Mouse (Mus musculus): Measurements from ENCODE around the gene Srsf1. TPM values are rescaled to one million over a fixed set of nuclear protein-coding genes. Genes with fewer than 3 reads are reported as not detected.

Srsf1 gene
- total RNA-seq (2021): 100 to 1,000 TPM; 212 to 243 TPM
- long read RNA-seq, experiment 1, full-length matches to known transcripts: 32 of 65 reads
- long read RNA-seq, experiment 1, partial matches to known transcripts: 17 of 65 reads
- long read RNA-seq, experiment 1, other reads (novel, unspliced or antisense): 16 of 65 reads
- long read RNA-seq, experiment 2, full-length matches to known transcripts: 10 of 27 reads
- long read RNA-seq, experiment 2, partial matches to known transcripts: 3 of 27 reads
- long read RNA-seq, experiment 2, other reads (novel, unspliced or antisense): 14 of 27 reads

DNA sequence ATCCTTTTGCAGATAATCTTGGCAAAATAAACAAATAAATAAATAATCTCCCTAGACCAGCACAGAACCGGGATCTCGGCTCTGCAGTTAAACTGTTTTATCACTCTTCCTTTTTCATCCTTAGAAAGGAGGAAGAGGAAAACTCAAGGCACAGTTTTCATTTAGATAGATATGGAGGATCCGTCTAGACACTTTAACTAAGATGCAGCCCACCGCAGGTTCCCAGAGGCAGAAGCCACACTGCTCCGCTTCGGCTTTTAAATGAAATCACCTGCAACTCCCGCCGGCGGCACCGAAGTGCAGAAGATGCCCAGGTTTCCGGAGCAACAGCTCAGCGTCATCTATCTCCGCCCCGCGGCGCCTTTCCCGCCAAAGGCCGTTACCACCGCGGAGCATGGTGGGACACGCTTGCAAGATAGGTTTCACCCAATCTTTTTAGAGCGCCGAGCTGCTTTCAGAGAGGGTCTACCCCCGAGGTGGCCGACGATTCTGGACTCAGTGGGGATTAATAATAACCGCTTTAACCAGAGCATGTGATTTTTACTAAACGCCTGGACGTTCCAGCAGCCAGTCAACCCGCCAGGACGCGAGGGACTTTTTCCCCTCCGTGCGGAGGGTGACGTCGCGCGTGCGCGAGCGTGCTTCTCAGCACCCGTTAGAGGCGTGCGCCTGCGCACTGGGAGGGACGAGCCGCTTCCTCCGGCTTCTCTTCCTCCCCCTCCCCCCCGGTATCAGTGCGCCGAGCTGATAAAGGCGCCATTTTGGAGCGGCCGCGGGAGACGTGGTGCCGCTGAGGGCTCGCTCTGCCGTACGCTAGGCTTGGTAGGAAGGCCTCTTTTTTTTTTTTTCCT is at the start of gene Srsf1:
Srsf1 (plus strand) TSS at position 430 of the 851 bp plus-strand sequence.
- DNase-seq: peak; percentile 98 to 99

DNA sequence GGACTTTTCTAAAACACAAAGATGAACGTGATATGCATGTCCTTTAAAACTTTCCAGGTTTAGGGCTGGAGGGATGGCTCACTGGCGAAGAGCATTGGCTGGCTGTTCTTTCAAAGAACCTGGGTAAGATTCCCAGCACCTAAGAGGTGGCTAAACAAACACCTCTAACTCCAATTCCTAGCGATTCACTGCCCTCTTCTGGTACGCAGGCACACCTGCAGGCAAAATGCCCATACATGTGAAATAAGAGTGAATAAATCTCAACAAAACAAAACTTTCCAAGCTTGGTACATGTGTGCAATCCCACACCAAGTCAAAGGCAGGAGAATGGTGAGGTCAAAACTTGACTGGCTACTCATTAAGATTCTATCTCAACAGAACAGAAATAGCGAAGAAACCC is 47.4 kb upstream of the Srsf1 start:
- DNase-seq: no peak

DNA sequence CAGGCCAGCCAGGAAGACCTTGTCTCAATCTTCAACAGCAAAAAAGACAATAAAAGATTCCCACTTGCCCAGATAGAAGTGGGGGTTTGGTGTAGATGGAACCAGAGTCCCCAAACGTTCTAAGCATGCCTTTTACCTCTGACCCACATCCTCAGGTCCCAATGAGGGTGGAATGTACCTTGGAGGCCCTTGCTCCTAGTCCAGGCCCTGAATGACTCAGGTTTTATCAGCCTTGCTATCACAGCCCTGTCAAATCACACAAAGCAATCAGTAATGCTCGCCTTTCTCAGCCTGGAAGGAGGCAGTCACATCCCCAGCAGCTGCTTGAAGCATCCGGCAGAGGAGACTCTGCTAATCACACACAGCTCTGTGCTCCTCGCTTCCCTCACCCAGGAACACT is 44.4 kb upstream of the Srsf1 start:
- DNase-seq: no peak

DNA sequence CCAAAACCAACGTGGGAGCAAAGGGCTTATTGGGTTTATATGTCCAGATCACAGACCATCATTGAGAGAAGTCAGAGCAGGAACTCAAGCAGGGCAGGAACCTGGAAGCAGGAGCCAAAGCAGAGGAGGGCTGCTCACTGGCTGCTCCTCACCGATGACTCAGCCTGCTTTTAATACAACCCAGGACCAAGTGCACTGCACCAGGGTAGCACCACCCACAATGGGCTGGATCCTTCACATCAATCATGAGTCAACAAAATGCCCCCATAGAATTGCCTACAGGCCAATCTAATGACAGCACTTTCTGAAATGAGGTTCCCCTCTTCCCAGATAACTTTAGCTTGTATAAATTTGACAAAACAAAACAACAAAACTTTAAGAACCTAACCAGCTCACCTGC is 43.0 kb upstream of the Srsf1 start:
- DNase-seq: no peak

DNA sequence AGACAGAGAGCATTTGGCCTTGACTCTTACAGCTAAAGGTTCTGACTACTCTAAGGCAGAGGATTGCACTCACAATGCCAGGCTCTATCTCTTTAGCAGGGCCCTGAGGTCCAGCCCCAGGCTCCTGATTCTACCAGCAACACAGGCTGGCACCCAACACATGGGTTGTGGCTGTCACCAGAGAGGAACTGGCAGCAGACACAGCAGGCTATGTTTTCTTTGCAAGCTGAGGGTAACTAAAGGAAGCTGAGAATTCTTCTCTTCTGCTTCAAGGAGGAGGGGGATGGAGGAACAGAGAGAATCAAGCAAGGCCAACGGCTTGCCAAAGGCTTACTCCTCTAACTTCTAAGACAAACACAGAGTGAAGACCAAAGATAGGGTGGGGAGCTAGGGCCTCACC is 38.5 kb upstream of the Srsf1 start:
- no peak for DNase-seq

DNA sequence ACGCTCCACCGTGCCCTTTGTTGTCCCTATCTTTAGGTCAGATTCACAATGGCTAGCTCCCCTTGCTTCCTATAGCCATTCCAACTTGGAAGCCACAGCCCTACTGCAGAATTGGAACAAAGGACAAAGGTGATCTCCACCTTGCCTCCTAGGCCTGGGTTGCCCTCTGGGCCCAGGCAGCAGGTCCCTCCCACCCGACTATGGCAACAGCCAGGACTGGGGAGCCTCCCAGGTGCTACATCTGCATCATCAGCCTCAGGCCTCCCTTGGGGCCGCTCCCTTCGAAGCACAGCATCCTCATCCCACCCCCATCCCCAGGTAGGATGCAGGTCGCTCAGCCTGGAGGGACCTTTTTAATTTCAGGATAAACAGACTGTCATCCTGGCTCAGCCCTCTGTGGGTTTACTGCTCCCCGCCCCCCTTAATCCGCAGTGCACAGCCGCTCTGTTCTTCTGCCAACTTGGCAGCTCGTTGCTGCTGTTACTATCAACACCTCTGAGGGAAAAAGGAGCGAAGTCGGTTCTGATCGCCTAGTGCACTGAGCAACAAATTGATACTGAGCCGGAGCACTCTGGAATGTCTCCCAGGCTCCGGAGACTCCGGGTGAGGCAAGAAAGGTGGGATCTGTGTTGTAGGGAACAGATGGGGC is 37.5 kb upstream of the Srsf1 start:
- no peak for DNase-seq

DNA sequence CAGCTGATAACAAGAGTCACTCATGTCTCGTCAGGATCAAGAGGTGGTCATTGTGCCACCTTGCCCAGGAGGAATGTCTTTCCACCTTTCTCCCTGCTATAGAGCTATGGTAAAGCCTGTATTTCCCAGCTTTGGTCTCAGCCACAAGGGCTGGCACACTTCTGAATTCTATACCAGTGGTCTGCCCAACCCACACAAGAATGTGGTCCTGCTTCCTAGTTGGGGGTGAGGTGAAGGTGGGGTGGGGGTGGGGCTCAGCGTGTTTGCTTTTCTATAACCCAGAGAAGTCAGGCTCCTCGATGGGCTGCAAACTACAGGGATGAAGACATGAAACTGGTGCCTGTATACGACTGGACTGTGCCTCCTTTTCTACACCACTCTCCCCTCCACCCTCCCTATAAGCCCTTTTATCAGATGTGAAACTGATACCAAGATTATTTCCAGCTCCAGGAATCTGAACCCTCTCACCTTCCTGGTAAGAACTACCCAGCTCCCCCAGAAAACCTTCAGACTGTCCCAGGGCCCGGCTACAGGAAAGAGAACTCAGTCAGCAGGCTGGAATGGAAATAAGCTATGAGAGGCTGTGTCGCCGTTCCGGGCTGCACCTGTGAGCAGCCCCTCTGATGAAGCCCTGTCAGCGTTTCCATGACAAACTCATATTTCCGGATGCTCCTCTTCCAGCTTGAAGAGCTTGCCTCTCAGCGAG is 35.8 kb upstream of the Srsf1 start:
- DNase-seq: no peak

DNA sequence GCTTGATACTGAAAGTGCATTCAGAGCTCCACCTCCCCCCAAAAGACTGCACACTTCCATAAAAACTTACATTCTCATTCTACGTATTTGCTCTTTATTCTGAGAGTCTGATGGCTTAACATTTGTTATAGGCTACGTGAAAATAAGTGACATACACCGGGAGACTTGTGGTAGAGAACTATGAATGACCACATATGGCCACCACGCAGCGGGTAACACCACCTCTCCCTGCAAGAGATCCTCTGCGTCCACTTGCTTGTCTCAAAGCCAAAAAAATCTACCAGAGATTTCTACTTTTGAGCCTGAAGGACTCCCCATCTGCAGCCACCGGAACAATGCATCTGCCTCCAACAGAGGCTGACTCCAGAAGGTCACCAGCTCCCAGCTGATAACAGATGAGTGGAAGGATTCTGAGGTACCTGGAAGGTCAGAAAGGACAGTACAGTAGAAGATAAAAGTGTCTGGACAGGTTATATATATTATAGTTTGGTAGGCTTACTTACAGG is 35.2 kb upstream of the Srsf1 start:
- DNase-seq: no peak

DNA sequence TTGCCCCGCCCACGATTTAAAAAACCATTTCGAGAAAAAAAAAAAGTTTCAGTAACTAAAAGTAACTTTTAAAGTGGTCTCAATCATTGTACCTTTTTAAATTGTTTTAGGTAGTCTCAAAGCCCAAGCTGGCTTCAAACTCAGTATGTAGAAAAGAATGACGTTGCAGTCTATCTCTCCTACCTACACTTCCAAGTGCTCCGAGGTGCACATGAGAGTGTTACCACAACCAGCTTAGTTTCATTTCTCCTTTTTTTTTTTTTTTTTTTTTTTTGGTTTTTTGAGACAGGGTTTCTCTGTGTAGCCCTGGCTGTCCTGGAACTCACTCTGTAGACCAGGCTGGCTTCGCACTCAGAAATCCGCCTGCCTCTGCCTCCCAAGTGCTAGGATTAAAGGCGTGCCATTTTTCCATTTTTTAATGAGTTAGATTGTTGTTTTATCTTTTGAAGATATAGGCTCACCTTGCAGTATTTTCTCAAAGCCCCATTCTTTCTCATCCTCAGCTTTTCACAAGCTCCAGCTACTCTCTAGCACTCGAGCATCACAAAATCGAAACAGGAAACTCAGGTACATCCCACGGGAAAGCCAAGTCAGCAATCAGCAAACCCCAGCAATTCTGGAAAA is 34.4 kb upstream of the Srsf1 start:
- no peak for DNase-seq

DNA sequence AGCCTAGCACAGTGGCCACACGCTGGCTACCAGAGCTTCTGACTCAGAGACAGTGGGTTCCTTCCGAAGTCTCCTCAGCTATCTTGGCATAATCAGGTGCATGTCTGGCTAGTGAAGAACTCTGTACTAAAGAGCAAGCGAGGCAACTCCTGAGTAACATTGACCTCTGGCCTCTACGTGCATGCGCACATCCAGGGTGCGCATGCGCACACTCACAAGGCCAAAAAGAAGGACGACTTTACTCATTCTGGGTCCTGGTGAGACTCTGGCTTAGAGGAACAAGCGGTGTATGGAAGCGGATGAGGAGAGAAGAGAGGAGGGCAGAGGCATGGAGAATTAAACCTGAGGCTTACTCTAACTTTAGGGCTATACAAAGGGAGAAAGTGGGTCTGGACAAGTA is 33.5 kb upstream of the Srsf1 start:
- DNase-seq: no peak

DNA sequence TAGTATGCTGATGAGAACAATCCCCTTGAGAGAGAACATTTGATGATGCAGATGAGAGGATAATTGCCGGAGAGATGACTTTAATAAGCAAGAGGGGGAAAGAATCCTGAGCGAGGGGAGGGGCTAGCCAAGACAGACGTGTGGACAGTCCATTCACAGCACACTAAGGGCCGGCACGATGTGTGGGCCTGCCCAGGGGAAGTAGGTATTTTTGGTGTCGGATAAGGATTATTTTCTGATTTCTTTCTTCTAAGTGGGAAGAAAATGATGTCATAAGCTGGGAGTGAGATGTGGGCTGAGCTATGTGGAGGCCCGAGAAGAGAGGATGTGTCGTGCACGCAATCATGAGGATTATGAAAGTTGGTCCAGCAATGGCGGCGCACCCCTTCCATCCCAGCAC is 32.0 kb upstream of the Srsf1 start:
- DNase-seq: no peak

DNA sequence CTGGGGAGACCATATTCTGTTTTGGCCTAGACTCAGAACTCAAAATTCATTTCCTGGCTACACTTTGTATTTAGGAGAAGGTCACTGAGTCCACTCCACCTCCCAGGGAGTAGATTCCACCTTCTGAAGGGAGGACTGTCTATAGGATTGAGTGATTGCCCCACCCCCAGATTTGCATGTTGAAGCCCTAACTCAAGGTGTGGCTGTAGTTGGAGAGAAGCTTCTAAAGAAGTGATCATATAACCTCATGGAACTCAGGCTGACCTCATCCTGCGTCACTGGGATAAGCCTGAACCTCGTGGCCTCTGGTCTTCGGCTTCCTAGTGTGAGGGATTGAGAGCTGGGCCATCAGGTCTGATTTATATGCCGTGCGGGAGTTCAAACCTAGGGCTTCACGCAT is 31.4 kb upstream of the Srsf1 start:
- no peak for DNase-seq

DNA sequence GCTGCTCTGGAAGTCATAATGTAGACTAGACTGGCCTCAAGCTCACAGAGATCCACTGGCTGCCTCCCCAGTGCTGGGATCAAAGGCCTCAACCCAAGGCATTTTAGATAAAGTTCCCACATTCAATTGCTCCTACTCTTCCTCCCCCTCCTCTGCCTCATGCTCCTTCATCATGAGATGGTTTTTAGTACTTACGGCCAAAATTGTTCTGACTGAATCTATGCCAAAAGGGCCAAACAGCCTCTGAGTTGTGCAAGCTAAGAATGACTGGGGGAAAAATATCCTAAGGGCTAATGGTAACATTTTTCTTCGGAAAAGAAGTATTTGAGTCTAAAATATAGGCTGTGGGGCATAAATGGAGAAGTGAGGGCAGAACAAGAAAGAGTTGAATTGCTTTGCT is 23.2 kb upstream of the Srsf1 start:
- peak in 1 of 2 experiments; percentile 11 for DNase-seq

DNA sequence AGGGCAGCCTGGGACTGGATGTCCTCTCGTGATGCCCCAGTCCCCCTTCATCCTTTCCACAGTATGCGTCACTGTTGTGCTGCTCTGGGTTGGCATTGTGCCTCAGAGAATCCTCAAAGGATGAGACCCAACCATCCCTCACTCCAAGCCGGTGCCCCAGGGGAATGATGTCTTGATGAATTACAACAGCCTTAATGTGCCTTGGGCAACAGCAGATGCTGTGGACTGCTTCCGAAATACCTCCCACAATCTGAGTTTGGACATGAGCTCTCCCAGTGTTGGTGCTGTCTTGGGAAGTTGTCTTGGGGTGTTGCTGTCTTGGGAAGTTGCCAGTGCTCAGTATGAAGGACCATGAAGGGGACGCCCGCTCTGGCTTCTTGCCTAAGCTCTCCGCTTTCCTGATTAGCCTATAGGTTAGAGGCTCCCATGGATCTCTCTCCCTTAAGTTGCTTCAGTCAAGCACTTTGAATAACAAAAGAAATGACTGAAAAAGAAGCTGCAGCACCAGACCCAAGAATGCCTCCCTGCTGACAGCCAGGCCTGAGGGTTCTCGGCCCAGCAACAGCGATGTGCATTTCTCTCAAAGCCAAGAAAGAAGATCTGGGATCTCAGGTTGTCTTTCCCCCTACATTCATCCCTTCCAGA is 19.7 kb upstream of the Srsf1 start:
- DNase-seq: no peak

DNA sequence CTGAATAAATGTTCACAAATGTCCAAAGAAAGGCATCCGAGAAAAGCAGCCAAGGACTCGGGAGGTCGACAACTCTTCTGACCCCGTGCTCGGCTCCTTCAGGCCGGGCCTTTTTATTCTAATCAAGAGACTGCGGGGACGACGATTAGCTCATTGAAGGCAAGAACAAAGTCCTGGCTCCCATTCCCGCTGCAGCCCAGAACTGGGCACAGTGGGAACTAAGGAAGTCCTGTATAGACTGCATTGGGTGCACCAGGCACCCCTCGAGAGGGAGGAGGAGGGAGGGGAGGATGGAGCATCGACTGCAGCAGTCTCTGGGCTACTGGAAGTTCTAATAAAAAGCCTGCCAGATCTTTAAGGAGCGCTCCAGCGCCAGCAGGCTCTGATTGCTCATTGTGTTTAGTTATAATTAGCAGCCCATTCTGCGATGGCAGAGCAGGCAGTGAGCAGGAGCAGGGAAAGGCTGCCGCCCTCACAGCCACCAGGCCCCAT is 18.9 kb upstream of the Srsf1 start:
- DNase-seq: no peak

DNA sequence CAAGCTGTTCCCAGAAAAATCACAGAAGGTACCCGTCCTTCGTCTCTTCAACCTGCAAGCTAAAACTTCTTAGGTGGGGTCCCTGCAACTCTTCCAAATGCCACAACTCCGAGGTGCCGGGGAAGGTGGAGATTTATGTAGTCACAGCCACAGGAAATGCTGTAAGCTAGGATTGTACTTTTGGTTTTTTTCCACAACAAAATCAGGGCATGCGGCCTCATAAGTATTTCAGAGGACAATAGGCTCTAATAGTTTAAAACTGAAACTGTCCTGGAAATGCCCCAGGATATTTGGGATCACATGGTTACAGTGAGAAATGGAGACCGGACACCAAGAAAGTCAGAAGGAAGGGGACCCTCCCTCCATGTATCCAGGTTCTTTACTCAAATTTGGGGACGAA is 17.0 kb upstream of the Srsf1 start:
- no peak for DNase-seq

DNA sequence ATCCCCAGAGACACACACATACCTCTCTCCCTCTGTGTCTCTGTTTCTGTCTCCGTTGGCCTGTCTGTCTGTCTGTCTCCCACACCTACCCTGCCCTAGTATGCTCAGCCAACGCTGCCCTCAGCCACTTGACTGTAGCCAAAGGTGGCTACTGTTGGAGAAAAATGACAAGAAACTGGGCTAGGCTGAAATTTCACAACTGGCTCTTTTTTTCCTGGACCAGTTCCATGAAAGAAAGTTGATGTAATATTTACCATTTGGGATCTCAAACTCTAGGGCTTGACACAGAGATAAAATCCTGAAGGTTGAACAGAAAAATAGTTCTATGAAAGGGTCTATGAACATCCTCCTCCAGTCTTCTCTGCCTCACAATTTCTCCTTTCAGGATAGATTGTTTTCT is 16.3 kb upstream of the Srsf1 start:
- no peak for DNase-seq

DNA sequence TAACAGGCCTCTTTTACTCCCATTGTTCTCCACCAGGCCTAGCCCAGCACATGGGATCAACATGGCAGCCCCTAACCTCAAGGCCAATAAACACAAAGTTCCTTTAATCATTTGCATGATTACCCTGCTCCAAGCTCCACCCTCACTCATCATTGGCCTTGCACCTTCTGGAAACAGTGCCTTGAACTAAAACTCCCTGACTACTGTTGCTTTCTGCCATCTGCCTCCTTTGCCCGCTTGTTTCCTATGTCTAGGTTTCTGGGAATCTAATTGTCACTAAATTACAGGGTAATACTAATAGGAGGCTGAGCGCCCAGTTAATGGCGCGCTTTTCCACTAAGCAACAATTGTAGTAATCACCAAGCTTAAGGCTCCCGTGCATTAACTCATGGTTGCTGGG is 15.4 kb upstream of the Srsf1 start:
- DNase-seq: no peak

DNA sequence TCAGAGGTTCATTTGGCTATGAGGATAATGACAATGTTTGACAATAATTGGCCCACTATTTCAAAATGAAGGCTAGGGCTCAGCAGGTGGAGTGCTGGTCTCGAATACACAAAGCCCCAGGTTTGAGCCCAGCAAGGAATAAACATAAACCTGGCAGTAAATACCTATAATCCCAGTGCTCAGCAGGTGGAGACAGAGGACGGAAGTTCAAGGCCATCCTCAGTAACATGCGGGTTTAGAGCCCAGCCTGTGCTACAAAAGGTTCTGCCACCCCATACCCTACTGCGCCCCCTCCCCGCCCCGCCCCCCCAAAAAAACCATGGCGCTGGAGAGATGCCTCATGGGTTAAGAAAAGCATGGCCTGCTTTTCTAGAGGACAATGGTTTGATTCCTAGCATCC is 11.2 kb upstream of the Srsf1 start:
- DNase-seq: no peak

DNA sequence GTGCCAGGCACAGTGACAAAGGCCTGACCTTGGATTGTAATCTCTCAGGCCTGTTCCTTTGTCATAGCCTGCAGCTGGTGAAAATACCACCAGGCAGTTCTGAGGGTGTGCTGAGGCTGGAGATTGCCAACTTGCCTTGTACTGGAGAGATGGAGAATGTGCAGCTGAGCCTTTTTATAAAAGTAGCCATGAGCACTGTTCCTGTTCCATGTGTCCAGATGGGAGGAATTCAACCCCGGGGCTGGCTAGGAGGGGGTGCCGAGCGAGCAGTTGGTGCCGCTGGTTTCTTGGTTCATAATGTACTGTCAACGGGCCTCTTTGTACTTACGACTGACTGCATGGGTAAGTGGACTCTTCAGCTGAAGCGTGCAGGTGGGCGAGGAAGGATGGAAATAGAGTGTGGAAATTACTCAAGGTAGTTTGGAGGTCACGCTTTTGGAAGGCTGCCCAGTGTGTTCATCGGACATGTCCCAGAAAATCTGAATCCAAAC is 10.4 kb upstream of the Srsf1 start:
- DNase-seq: peak; percentile 44 to 54

DNA sequence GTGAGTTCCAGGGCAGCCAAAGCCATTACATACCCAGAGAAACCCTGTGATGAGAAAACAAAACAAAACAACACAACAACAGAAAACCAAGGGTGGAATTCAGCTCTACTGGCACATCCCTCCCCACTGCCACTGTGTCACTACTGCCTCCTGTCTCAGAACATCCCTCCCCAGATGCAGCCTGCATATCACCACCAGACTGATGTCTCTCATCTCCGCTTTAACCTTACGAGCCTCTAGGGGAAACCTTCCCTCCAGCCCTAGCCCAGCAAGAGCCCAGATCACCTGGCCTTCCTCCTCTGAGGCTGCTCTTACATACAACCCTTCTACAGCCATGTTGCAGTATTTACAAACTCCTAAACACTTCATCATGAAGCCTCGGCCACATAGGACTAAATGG is 9.8 kb upstream of the Srsf1 start:
- no peak for DNase-seq
